Mouse (Mus musculus) gastrocnemius, adult 2 months (tissue): ENCODE measurements around the gene Pafah2. TPM values are rescaled to one million over a fixed set of nuclear protein-coding genes. Genes with fewer than 3 reads are reported as not detected.

ENCODE experiments used
- DNase-seq: peaks from one replicate; pipeline ENCODE4 v3.0.0; 2022
- H3K27ac ChIP-seq: fragments of 200-600 bp; 2 replicates; pipeline ENCODE4 v1.8.1; 2022; ENCODE audit warnings: mild to moderate bottlenecking
- H3K4me3 ChIP-seq: fragments of 200-600 bp; 2 replicates; pipeline ENCODE4 v1.8.1; 2022; ENCODE audit warnings: mild to moderate bottlenecking, moderate library complexity
- CTCF ChIP-seq: fragments of 200-600 bp; IDR thresholded peaks from 2 replicates; pipeline ENCODE4 v1.8.1; 2022; ENCODE audit warnings: antibody characterized with exemption, mild to moderate bottlenecking, moderate library complexity
- intact Hi-C: fragments of 180-260 bp; cut with DNase I; formaldehyde crosslinking; loops from one replicate; pipeline ENCODE4 v1.15.1; 2025
- total RNA-seq, 2 experiments: library from RNA; stranded (reverse); gene quantifications; 2 replicates each; pipeline ENCODE4 v1.2.3; 2021

Pafah2 gene
- total RNA-seq, 2 experiments from 2014 or later = 2.6 to 4.0 TPM

DNA sequence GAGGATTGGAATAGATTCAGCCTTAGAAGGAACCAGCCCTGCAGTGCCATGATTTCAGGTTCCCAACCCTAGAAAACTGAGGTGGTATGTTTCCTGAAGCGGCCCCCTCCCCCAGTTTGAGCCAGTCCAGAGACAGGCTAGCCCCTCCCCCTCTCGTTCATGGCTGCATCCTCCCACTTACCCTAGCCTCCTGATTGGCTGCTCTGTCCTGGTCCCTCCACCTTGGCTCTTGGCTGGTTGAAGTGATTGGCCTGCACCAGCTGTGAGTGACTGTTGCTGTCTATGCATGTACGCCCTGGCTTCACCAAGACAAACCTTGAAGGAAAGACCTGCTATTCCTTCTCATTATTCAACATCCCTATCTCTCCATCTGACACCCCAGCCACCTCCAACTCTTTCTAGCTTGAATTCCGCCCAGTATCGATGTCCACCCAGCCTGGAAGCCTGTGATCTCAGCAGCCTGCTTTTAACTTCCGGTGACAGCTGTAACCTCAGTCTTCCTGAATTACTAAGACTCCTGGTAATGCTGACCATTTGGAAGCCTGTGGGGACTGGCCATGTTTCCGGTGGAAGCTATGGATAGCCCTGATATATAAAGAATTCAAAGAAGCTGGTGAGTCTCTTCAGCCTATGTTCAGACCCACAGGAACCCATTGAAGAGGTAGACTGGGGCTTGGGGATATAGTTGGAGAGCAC is 61.2 kb downstream of the Pafah2 start:
- H3K4me3 ChIP-seq = no peak overlapping the region
- no peak for TF ChIP-seq CTCF
- H3K27ac ChIP-seq = no peak overlapping the region
- intact Hi-C loops = no loop called here
- no peak for DNase-seq

DNA sequence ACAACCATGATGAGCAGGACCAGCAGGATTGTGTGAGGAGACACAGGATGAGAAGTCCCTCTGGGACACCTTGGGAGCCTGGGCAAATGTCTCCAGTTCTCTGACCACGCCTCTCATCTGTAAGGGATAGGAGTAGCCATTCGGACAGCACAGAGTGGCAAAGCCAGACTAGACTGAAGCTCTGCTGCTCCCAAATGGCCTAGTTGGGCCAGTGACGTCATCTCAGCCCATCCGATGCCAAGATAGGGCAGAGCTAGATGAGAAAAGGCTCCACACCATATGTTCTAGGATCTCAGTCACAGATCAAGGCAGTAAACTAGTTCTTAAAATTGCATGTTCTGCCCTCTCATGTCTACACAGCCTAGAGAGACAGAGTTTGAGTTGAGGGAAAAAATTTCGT is 62.7 kb downstream of the Pafah2 start:
- TF ChIP-seq CTCF = no peak
- no peak overlapping the region for H3K27ac ChIP-seq

DNA sequence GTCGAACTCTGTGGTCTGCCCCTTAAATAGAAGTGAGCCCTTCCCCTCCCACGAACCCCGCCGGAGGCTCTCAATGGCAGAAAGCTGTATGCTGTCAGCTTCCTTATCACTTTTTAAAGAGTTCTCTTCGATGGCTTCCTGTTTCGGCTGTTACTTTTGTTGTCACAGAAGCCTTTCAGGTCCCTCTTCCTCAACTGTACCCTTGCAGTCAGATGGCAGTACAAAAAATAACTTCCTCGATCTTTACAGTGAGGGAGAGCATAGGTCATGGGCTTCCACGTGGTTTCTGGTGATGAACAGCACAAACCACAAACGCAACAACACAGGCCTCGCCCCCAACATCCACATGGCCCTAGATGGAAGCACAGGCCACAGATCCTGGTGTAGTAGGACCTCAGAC is 64.2 kb downstream of the Pafah2 start:
- H3K27ac ChIP-seq = no peak overlapping the region
- H3K4me3 ChIP-seq = no peak overlapping the region
- no peak for TF ChIP-seq CTCF
- no peak for DNase-seq
- intact Hi-C loops = no loop called here

More for the DNA sequence above, 62.7 kb downstream of the Pafah2 start:
- intact Hi-C loops = no loop called here
- H3K4me3 ChIP-seq = no peak overlapping the region
- no peak for DNase-seq

DNA sequence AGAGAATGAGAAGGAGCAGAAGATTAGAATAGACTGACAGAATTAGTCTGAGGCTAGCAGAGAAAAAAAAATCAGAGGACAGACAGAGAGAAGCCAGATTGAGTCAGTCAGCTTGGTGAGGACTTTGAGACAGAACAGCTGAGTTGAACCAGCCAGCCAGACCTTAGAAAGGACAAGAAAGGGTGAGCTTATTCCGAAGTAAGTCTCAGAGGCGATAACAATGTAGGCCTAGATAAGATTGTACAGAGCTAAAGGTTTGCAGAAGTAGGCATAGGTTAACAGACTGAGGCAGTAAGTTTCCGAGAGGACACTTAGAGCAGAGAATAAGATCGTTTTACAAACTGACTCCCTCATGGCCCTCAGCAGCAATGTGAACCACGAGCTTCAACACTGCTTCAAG is 65.1 kb downstream of the Pafah2 start:
- no peak for TF ChIP-seq CTCF
- intact Hi-C loops = no loop called here

DNA sequence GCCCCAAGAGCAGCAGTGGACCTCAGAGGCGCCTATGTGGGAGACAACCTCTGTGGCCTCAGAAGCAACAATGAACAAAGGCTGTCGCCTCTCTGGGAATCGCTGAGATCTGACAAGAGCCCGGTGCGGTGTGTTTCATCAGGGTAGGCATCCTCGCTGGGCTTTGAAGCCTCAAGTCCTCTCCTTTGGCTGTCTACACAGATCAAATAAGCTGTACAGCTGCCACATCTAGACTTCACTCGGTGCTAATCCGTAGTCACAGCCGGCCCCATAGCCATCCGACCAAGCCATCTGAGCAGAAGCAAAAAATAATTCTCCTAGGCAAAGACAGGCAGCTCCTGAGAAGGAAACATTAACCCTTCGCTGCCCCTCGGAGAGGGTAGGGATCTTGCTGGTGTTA is 69.7 kb downstream of the Pafah2 start:
- no peak for TF ChIP-seq CTCF
- intact Hi-C loops = no loop called here

More for the DNA sequence above, 65.1 kb downstream of the Pafah2 start:
- Histone ChIP-seq H3K4me3 (no peak overlapping the region), H3K27ac (no peak overlapping the region)
- DNase-seq = no peak

DNA sequence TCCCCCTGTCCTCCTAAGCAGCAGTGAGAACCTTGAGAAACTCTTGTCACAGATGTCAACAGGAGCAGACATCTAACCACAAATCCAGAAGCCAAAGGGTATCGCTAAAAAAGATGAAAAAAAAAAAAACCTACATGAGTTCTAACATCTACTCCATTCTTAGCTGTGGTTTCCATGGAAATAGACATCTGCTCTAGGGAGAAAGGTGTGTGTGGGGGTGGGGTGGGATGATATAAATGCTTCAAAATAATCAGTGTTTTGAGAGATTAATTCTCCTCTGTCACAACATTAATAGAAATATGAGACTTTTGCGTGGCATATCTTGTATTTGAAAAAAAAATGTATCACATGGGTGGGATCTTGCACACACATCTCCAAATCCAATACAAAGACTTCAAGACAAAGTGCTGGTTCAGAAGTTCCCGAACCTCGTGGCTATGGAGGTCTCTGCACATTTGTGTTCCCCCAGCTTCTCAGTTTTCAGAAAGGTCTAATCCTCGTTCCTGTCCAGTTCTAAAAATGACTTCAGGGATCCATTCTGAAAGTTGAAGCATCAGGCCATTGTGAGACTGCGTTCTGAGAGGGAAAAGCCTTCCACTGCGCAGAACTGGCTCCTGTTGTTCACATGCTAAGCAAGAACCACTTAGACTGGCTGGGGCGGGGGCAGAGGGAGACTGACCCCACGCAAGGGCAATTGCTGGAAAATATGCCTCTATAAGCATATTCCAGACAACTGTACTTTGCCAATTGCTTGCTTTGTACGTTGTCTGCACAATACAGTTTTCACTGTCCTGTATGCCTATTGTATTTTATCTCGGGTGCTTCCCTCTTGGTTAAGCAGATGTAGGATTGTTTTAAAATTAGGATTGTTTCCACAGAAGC is 70.5 kb downstream of the Pafah2 start:
- DNase-seq = no peak
- H3K27ac ChIP-seq = no peak overlapping the region; the same call in 1 of the 2 replicates
- intact Hi-C loops = no loop called here
- no peak overlapping the region for H3K4me3 ChIP-seq
- no peak for TF ChIP-seq CTCF

More for the DNA sequence above, 69.7 kb downstream of the Pafah2 start:
- Histone ChIP-seq H3K4me3 (no peak overlapping the region), H3K27ac (no peak overlapping the region)
- no peak for DNase-seq

DNA sequence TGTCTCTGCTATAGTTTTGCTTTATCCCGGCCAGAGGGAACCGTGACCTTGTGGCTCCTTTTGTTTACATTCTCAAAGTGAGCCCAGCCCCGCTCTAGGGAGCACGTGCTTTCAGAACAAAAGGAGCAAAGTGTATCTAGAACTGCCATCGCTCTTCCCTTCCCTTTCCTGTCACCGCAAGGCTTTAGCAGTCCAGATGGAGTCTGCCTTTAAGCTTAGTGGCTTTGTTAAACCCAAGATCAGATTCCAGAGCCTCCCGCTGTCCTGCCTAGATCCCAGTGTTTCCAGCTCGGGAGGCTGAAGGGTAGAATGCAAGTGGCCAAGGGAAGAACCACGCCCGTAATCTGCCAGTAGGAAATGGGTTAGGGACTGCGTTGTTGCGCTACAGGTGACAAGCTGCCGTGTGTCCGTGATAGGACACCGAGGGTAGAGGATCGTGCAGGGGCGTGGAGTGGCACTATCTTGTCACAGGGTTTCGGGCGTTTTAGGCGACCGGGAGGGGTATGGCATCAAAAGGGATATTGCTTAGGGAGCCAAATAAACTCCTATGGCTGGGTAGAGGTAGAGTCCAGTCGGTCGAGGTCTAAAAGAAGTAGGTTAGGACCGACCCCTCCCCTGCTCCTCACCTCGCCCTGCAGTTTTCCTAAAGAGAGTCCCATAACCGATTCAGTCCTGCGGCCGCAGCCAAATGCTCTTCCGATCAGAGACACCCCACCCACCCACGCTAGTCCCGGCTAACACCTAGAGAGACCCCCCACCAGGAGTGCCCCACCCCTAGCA is 71.5 kb downstream of the Pafah2 start:
- no peak for TF ChIP-seq CTCF
- Histone ChIP-seq H3K4me3 (peak overlapping the region; percentile 83), H3K27ac (peak overlapping the region; percentile 78)
- intact Hi-C loops = loop anchor here (2.0 kb wide), 1 partner anchor 71 kb away; the partner anchor contains the start of gene Pafah2
- DNase-seq = peak; percentile 29

DNA sequence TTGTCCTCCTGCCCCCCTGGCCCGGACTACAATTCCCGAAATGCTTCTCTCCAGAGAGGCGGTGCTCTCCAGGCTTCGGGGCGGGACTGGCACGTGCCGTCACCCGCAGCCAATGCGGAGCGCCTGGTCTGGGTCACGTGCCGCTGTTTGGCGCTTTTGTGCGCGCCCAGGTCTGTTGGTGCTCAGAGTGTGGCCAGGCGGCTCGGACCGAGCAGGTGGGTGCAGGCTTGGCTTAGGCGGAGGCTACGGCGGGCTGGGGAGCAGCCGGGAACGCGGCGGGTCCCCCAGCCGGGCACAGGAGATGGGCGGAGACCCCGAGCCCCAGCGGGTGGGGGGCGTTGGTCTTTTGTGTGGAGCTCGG is 72.1 kb downstream of the Pafah2 start, which contains the start of gene Stmn1:
Gene Stmn1 (plus strand): TSS at position 106 of the 361 bp plus-strand sequence.
- Histone ChIP-seq H3K27ac (peak within 1 kb of the TSS; percentile 78), H3K4me3 (peak within 1 kb of the TSS; percentile 83)
- DNase-seq = peak; percentile 96
- intact Hi-C loops = loop anchor here (2.0 kb wide), 1 partner anchor 71 kb away; the partner anchor contains the start of gene Pafah2
- TF ChIP-seq CTCF = no peak

DNA sequence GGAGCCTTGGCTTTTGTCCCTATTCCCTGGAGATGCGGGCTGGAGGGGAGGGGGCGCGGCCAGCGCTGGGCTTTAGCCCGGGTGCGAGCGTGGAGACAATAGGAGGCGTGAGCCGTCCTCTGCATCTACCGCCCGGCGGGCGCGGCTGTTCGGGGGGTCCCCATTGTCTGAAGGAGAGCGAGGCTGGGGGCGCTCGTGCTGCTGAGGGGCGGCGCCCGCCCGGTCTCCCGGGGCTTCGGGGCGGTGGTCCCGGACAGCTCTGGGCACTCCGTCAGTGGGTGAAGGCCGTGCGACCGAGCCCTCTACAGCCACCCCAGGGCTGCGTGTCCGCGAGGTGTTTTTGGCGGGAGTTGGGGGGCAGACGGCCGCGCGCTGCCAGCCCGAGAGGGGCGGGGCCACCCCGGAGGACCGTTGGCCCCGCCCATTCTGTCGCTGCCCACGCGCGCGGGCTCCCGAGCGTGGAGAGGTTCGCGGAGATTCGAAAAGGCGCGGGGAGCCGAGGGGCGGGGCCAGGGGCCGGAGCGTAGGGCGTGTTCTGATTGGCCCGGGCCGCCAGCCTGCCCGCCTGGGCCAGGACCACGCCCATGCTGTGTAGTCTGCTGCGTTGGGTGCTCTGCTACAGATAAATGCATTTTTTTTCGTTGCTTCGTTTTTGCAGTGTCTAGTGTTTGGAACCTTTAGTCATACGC is 72.6 kb downstream of the Pafah2 start:
- Histone ChIP-seq H3K27ac (peak overlapping the region; percentile 78), H3K4me3 (peak overlapping the region; percentile 83)
- DNase-seq = peak; percentile 95
- no peak for TF ChIP-seq CTCF
- intact Hi-C loops = loop anchor here (2.0 kb wide), 1 partner anchor 72 kb away; the partner anchor contains the start of gene Pafah2

DNA sequence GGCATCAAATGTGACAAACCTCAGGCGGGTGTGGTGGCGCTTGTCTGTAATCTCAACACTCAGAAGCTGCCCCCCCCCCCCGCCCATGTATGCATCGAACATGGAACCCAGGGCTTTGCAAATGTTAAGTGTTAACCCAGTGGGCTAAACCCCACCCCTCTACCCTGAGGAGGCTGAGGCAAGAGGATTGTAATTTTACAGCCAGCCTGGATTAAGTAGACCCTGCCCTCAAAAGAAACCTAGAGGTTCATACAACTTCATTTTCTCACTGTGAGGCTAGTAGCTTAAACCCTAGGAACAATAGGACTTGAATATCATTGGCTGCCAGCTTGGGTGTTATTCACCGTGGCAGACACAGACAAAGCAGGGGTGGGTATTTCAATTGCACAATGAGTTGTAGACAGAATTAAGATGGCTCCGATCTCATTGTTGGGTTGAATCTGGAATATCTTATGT is 73.2 kb downstream of the Pafah2 start:
- intact Hi-C loops = loop anchor here (2.0 kb wide), 1 partner anchor 73 kb away; the partner anchor contains the start of gene Pafah2
- no peak overlapping the region for H3K27ac ChIP-seq
- DNase-seq = no peak

DNA sequence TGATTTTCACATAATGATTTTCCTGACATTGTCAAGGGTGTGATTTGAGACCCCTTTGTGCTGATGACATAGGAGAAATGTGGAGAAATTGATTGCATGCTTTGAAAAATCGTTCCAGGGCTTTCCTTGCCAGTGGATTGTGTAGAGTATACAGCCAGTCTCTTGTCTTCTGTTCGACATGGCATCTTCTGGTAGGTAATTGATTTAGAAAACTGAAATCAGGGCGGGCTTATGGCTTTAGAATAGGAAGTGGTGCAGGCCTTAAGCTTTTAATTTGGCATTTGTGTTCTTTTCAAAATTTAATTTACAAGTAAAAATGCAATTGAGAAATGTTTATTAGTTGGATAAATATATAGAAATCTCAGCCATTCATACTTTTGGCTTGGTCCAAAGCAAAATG is 73.9 kb downstream of the Pafah2 start:
- DNase-seq = no peak
- Histone ChIP-seq H3K27ac (no peak overlapping the region), H3K4me3 (no peak overlapping the region)
- no peak for TF ChIP-seq CTCF
- intact Hi-C loops = loop anchor here (2.0 to 10.0 kb wide), 2 partner anchors 73 to 205 kb away; partner anchors contain the start of gene Pafah2

More for the DNA sequence above, 73.2 kb downstream of the Pafah2 start:
- no peak for TF ChIP-seq CTCF
- H3K4me3 ChIP-seq = peak overlapping the region; percentile 83
